Mouse (Mus musculus) left cerebral cortex, adult 9 months (tissue): Measurements from ENCODE around the gene Ciita.

Experiments
- DNase-seq, 2 experiments: peaks; one replicate each; pipeline ENCODE4 v3.0.0; 2022; ENCODE audit warnings: low spot score in 2 of 2

Ciita gene

GRCm38 (mm10) chr16:10479857-10480256 lies at the start of gene Ciita:
Ciita (plus strand) TSS chr16:10480059.
- DNase-seq = no peak

- DNase-seq = no peak
Measured at GRCm38 (mm10) chr16:10431911-10432310, 47.9 kb upstream of the Ciita start.

- no peak for DNase-seq
Measured at GRCm38 (mm10) chr16:10432387-10432786, 47.5 kb upstream of the Ciita start.

- DNase-seq = no peak
Measured at GRCm38 (mm10) chr16:10433344-10433743, 46.5 kb upstream of the Ciita start.

- no peak for DNase-seq
Measured at GRCm38 (mm10) chr16:10436166-10436565, 43.7 kb upstream of the Ciita start.

- no peak for DNase-seq
Measured at GRCm38 (mm10) chr16:10438055-10438454, 41.8 kb upstream of the Ciita start.

GRCm38 (mm10) chr16:10441328-10441727 lies 38.5 kb upstream of the Ciita start:
- no peak for DNase-seq

GRCm38 (mm10) chr16:10441761-10442160 lies 38.1 kb upstream of the Ciita start:
- DNase-seq = no peak

GRCm38 (mm10) chr16:10443723-10444122 lies 36.1 kb upstream of the Ciita start:
- DNase-seq = no peak

- DNase-seq = no peak
Measured at GRCm38 (mm10) chr16:10446573-10447263, 33.1 kb upstream of the Ciita start.

- DNase-seq = peak; percentile 70 to 90
Measured at GRCm38 (mm10) chr16:10447264-10447594, 32.6 kb upstream of the Ciita start, which contains the start of gene Tvp23a. Tvp23a (minus strand) TSS chr16:10447362.

GRCm38 (mm10) chr16:10447781-10448180 lies 32.1 kb upstream of the Ciita start:
- no peak for DNase-seq

GRCm38 (mm10) chr16:10448931-10449330 lies 30.9 kb upstream of the Ciita start:
- no peak for DNase-seq

GRCm38 (mm10) chr16:10451906-10452305 lies 28.0 kb upstream of the Ciita start:
- DNase-seq = no peak

- DNase-seq = peak; percentile 31 to 82
Measured at GRCm38 (mm10) chr16:10452445-10452896, 27.4 kb upstream of the Ciita start.

- DNase-seq = no peak
Measured at GRCm38 (mm10) chr16:10453872-10454582, 25.8 kb upstream of the Ciita start.

- DNase-seq = no peak
Measured at GRCm38 (mm10) chr16:10454583-10454974, 25.3 kb upstream of the Ciita start.

GRCm38 (mm10) chr16:10460188-10460587 lies 19.7 kb upstream of the Ciita start:
- no peak for DNase-seq

- no peak for DNase-seq
Measured at GRCm38 (mm10) chr16:10461178-10461577, 18.7 kb upstream of the Ciita start.

- DNase-seq = no peak
Measured at GRCm38 (mm10) chr16:10465011-10465681, 14.7 kb upstream of the Ciita start.

GRCm38 (mm10) chr16:10467391-10468107 lies 12.3 kb upstream of the Ciita start:
- no peak for DNase-seq

- DNase-seq = no peak
Measured at GRCm38 (mm10) chr16:10468201-10468600, 11.7 kb upstream of the Ciita start.
